Mouse (Mus musculus): ENCODE results near the gene Syf2. TPM values are rescaled to one million over a fixed set of nuclear protein-coding genes. Genes with fewer than 3 reads are reported as not detected.

Syf2 gene
- total RNA-seq, 2 experiments from 2014 or later, result 51.0 to 52.7 TPM

GRCm38 (mm10) chr4:134922111-134922924 lies 8.4 kb upstream of the Syf2 start:
- no peak for DNase-seq (ENCODE audit: low spot score in 2 of 2)
- intact Hi-C loops (cut with DNase I), result no loop called here

GRCm38 (mm10) chr4:134922925-134923244 lies 7.8 kb upstream of the Syf2 start:
- DNase-seq (ENCODE audit: low spot score in 2 of 2), result peak; percentile 51 to 53
- intact Hi-C loops (cut with DNase I), result no loop called here

GRCm38 (mm10) chr4:134923258-134924018 lies 7.3 kb upstream of the Syf2 start, which contains the start of gene Rsrp1:
Gene Rsrp1 (plus strand): TSS chr4:134923592.
- peak; percentile 98 to 99 for DNase-seq (ENCODE audit: low spot score in 2 of 2)
- intact Hi-C loops (cut with DNase I), result no loop called here

GRCm38 (mm10) chr4:134924019-134924741 lies 6.5 kb upstream of the Syf2 start:
- DNase-seq (ENCODE audit: low spot score in 2 of 2), result peak in 1 of 2 experiments; percentile 59

GRCm38 (mm10) chr4:134925206-134925605 lies 5.5 kb upstream of the Syf2 start:
- intact Hi-C loops (cut with DNase I), result no loop called here
- DNase-seq (ENCODE audit: low spot score in 2 of 2), result no peak

More at GRCm38 (mm10) chr4:134924019-134924741, 6.5 kb upstream of the Syf2 start:
- intact Hi-C loops (cut with DNase I), result no loop called here

GRCm38 (mm10) chr4:134927815-134928463 lies 2.8 kb upstream of the Syf2 start:
- no peak for DNase-seq (ENCODE audit: low spot score in 2 of 2)
- intact Hi-C loops (cut with DNase I), result no loop called here

GRCm38 (mm10) chr4:134928464-134928836 lies 2.2 kb upstream of the Syf2 start:
- intact Hi-C loops (cut with DNase I), result no loop called here
- DNase-seq (ENCODE audit: low spot score in 2 of 2), result no peak

- intact Hi-C loops (cut with DNase I), result no loop called here
- peak in 1 of 2 experiments; percentile 32 for DNase-seq (ENCODE audit: low spot score in 2 of 2)
These were observed 1.2 kb upstream of the Syf2 start for GRCm38 (mm10) chr4:134929536-134929935.

GRCm38 (mm10) chr4:134930190-134930589 lies 508 bp upstream of the Syf2 start:
- DNase-seq (ENCODE audit: low spot score in 2 of 2), result no peak
- intact Hi-C loops (cut with DNase I), result no loop called here

- intact Hi-C loops (cut with DNase I), result no loop called here
- no peak for DNase-seq (ENCODE audit: low spot score in 2 of 2)
These were observed 6.8 kb downstream of the Syf2 start for GRCm38 (mm10) chr4:134937240-134938176.

- DNase-seq (ENCODE audit: low spot score in 2 of 2), result no peak
These were observed 9.2 kb downstream of the Syf2 start for GRCm38 (mm10) chr4:134939900-134940299.

GRCm38 (mm10) chr4:134943758-134944538 lies 13.2 kb downstream of the Syf2 start:
- intact Hi-C loops (cut with DNase I), result loop anchor here (2.0 kb wide), 1 partner anchor 207 kb away; no protein-coding TSS in a partner anchor
- DNase-seq (ENCODE audit: low spot score in 2 of 2), result peak; percentile 61 to 81

More at GRCm38 (mm10) chr4:134939900-134940299, 9.2 kb downstream of the Syf2 start:
- intact Hi-C loops (cut with DNase I), result no loop called here

- intact Hi-C loops (cut with DNase I), result loop anchor here (1.0 to 5.0 kb wide), 4 partner anchors 86 to 373 kb away; no protein-coding TSS in a partner anchor
- peak; percentile 80 to 84 for DNase-seq (ENCODE audit: low spot score in 2 of 2)
These were observed 15.5 kb downstream of the Syf2 start for GRCm38 (mm10) chr4:134946024-134946744.

GRCm38 (mm10) chr4:134950518-134951091 lies 19.9 kb downstream of the Syf2 start:
- DNase-seq (ENCODE audit: low spot score in 2 of 2), result no peak
- intact Hi-C loops (cut with DNase I), result no loop called here

- DNase-seq (ENCODE audit: low spot score in 2 of 2), result no peak
- intact Hi-C loops (cut with DNase I), result no loop called here
These were observed 23.8 kb downstream of the Syf2 start for GRCm38 (mm10) chr4:134954461-134954860.

GRCm38 (mm10) chr4:134955196-134955595 lies 24.5 kb downstream of the Syf2 start:
- DNase-seq (ENCODE audit: low spot score in 2 of 2), result no peak
- intact Hi-C loops (cut with DNase I), result no loop called here

GRCm38 (mm10) chr4:134955845-134956244 lies 25.1 kb downstream of the Syf2 start:
- intact Hi-C loops (cut with DNase I), result no loop called here
- DNase-seq (ENCODE audit: low spot score in 2 of 2), result no peak

All from left cerebral cortex, postnatal 25 days (tissue).